Mouse (Mus musculus) kidney, embryonic 14.5 days (tissue): ENCODE measurements around the gene Lax1. TPM values are rescaled to one million over a fixed set of nuclear protein-coding genes. Genes with fewer than 3 reads are reported as not detected.
A peak's percentile ranks its signal among the peaks of the same experiment; 100 is the strongest.

Experiments
- ATAC-seq: fragments of 200-750 bp; cut with Nextera tagmentation; 2 replicates; pipeline ENCODE4 v1.8.0; 2017; ENCODE audit warnings: moderate number of reproducible peaks, mild to moderate bottlenecking, moderate TSS enrichment, moderate library complexity; ENCODE audit not compliant: low FRiP score, low TSS enrichment
- H3K27ac ChIP-seq: fragments of 300-500 bp; sonication (generic); 2 replicates; pipeline ENCODE4 v1.5.1; 2014; ENCODE audit warnings: low read depth, mild to moderate bottlenecking, low read length, moderate library complexity, mixed read lengths
- H3K27me3 ChIP-seq: fragments of 300-500 bp; sonication (generic); 2 replicates; pipeline ENCODE4 v1.6.1; 2014; ENCODE audit warnings: mild to moderate bottlenecking, low read length; ENCODE audit not compliant: control insufficient read depth, insufficient read depth
- H3K36me3 ChIP-seq: fragments of 300-500 bp; sonication (generic); 2 replicates; pipeline ENCODE4 v1.6.1; 2014; ENCODE audit warnings: low read length, mixed read lengths; ENCODE audit not compliant: control insufficient read depth, insufficient read depth
- H3K4me1 ChIP-seq: fragments of 300-500 bp; sonication (generic); 2 replicates; pipeline ENCODE4 v1.6.1; 2014; ENCODE audit warnings: low read length, mixed read lengths; ENCODE audit not compliant: control insufficient read depth, insufficient read depth
- H3K4me2 ChIP-seq: fragments of 300-500 bp; sonication (generic); replicated peaks from 2 replicates; pipeline ENCODE4 v1.6.1; 2014; ENCODE audit warnings: low read depth, mild to moderate bottlenecking, low read length
- H3K4me3 ChIP-seq: fragments of 300-500 bp; sonication (generic); 2 replicates; pipeline ENCODE4 v1.5.1; 2014; ENCODE audit warnings: mild to moderate bottlenecking, low read length
- H3K9ac ChIP-seq: fragments of 300-500 bp; sonication (generic); 2 replicates; pipeline ENCODE4 v1.6.1; 2014; ENCODE audit warnings: low read depth, mild to moderate bottlenecking, low read length, moderate library complexity
- H3K9me3 ChIP-seq: fragments of 300-500 bp; sonication (generic); 2 replicates; pipeline ENCODE4 v1.6.1; 2016; ENCODE audit warnings: low read length; ENCODE audit not compliant: control insufficient read depth
- WGBS: fragments of 180-500 bp; shearing (Covaris S2); extraction: QIAGEN DNeasy Blood & Tissue Kit; methylation state at CpG from one replicate; pipeline ENCODE4 v1.1.7; 2014; 5-methylcytosine and 5-hydroxymethylcytosine counted together
- polyA plus RNA-seq: library from polyadenylated mRNA; unstranded; fragments of >200 nt; fragmentation: Nextera tagmentation; extraction: Ambion mirVana; gene quantifications from 2 replicates; pipeline ENCODE4 v1.2.1, GENCODE M21; 2014

The Lax1 gene
- polyA plus RNA-seq, 1 experiment from 2014 or later = 0.73 TPM

GRCm38 (mm10) chr1:133660466-133661202 is 29.3 kb downstream of the Lax1 start, which contains the start of gene Zbed6:
Zbed6 (minus strand) TSS chr1:133660885.
- peak within 1 kb of the TSS; percentile 91 for H3K27ac ChIP-seq
- H3K9me3 ChIP-seq = no peaks in the 10 kb centered on the region
- peak; percentile 84 for ATAC-seq
- H3K4me3 ChIP-seq = peak within 1 kb of the TSS; percentile 72
- H3K4me2 ChIP-seq = peak within 1 kb of the TSS; percentile 70
- peaks cover 17% of the 10 kb centered on the region for H3K4me1 ChIP-seq
- 2% methylated on average over 41 of the region's 41 CpGs for WGBS
- H3K9ac ChIP-seq = peak within 1 kb of the TSS; percentile 95
- peaks cover 18% of the 10 kb centered on the region for H3K36me3 ChIP-seq
- no peaks in the 10 kb centered on the region for H3K27me3 ChIP-seq

GRCm38 (mm10) chr1:133658878-133659277 is 31.0 kb downstream of the Lax1 start:
- Histone ChIP-seq H3K9ac (no peak overlapping the region), H3K36me3 (peaks cover 25% of the 10 kb centered on the region), H3K4me1 (peaks cover 17% of the 10 kb centered on the region), H3K27me3 (no peaks in the 10 kb centered on the region), H3K4me2 (no peak overlapping the region), H3K4me3 (no peak overlapping the region), H3K9me3 (no peaks in the 10 kb centered on the region), H3K27ac (no peak overlapping the region)
- ATAC-seq = no peak
- WGBS = 86% methylated on average over 3 of the region's 3 CpGs

- WGBS = 24% methylated on average over 5 of the region's 5 CpGs
- H3K4me3 ChIP-seq = no peak overlapping the region
- no peak overlapping the region for H3K27ac ChIP-seq
- no peak overlapping the region for H3K4me2 ChIP-seq
- no peak overlapping the region for H3K9ac ChIP-seq
- H3K27me3 ChIP-seq = no peaks in the 10 kb centered on the region
- no peaks in the 10 kb centered on the region for H3K9me3 ChIP-seq
- peaks cover 36% of the 10 kb centered on the region for H3K36me3 ChIP-seq
- no peak for ATAC-seq
- peaks cover 17% of the 10 kb centered on the region for H3K4me1 ChIP-seq
Measured at GRCm38 (mm10) chr1:133656811-133657210, 33.1 kb downstream of the Lax1 start.

- H3K36me3 ChIP-seq = peaks cover 44% of the 10 kb centered on the region
- H3K27ac ChIP-seq = no peak overlapping the region
- no peaks in the 10 kb centered on the region; the same call in 1 of the 2 replicates for H3K4me1 ChIP-seq
- H3K4me3 ChIP-seq = no peak overlapping the region
- WGBS = 93% methylated on average over 1 of the region's 1 CpGs
- no peak for ATAC-seq
- no peak overlapping the region for H3K4me2 ChIP-seq
- no peaks in the 10 kb centered on the region for H3K27me3 ChIP-seq
- H3K9ac ChIP-seq = no peak overlapping the region
- H3K9me3 ChIP-seq = no peaks in the 10 kb centered on the region
Measured at GRCm38 (mm10) chr1:133653033-133653432, 36.9 kb downstream of the Lax1 start.

GRCm38 (mm10) chr1:133650288-133651055 is 39.4 kb downstream of the Lax1 start:
- H3K4me1 ChIP-seq = no peaks in the 10 kb centered on the region
- ATAC-seq = no peak
- WGBS = 95% methylated on average over 7 of the region's 7 CpGs
- H3K9ac ChIP-seq = no peak overlapping the region
- peaks cover 57% of the 10 kb centered on the region for H3K36me3 ChIP-seq
- no peaks in the 10 kb centered on the region for H3K27me3 ChIP-seq
- H3K27ac ChIP-seq = no peak overlapping the region
- H3K4me3 ChIP-seq = no peak overlapping the region
- H3K9me3 ChIP-seq = no peaks in the 10 kb centered on the region
- H3K4me2 ChIP-seq = no peak overlapping the region

- Histone ChIP-seq H3K4me3 (no peak overlapping the region), H3K4me2 (no peak overlapping the region), H3K9me3 (no peaks in the 10 kb centered on the region), H3K27ac (no peak overlapping the region), H3K27me3 (no peaks in the 10 kb centered on the region), H3K4me1 (no peaks in the 10 kb centered on the region), H3K36me3 (peaks cover 81% of the 10 kb centered on the region), H3K9ac (no peak overlapping the region)
- 94% methylated on average over 5 of the region's 5 CpGs for WGBS
- no peak for ATAC-seq
Measured at GRCm38 (mm10) chr1:133645652-133646051, 44.3 kb downstream of the Lax1 start.

GRCm38 (mm10) chr1:133641163-133641562 is 48.7 kb downstream of the Lax1 start:
- no peak overlapping the region for H3K27ac ChIP-seq
- WGBS = 89% methylated on average over 2 of the region's 2 CpGs
- no peak for ATAC-seq

GRCm38 (mm10) chr1:133638517-133638916 is 51.4 kb downstream of the Lax1 start:
- Histone ChIP-seq H3K36me3 (peaks cover 92% of the 10 kb centered on the region), H3K27me3 (no peaks in the 10 kb centered on the region), H3K4me2 (no peak overlapping the region), H3K9me3 (no peaks in the 10 kb centered on the region), H3K4me1 (no peaks in the 10 kb centered on the region), H3K27ac (no peak overlapping the region), H3K9ac (no peak overlapping the region), H3K4me3 (no peak overlapping the region)
- WGBS = 91% methylated on average over 6 of the region's 6 CpGs
- ATAC-seq = no peak

More at GRCm38 (mm10) chr1:133641163-133641562, 48.7 kb downstream of the Lax1 start:
- Histone ChIP-seq H3K4me1 (no peaks in the 10 kb centered on the region), H3K9ac (no peak overlapping the region), H3K4me3 (no peak overlapping the region), H3K36me3 (peaks cover 96% of the 10 kb centered on the region), H3K9me3 (no peaks in the 10 kb centered on the region), H3K27me3 (no peaks in the 10 kb centered on the region), H3K4me2 (no peak overlapping the region)

GRCm38 (mm10) chr1:133632168-133632567 is 57.7 kb downstream of the Lax1 start:
- Histone ChIP-seq H3K9me3 (no peaks in the 10 kb centered on the region), H3K9ac (no peak overlapping the region), H3K4me1 (no peaks in the 10 kb centered on the region), H3K27ac (no peak overlapping the region), H3K4me3 (no peak overlapping the region), H3K27me3 (no peaks in the 10 kb centered on the region), H3K4me2 (no peak overlapping the region), H3K36me3 (peaks cover 93% of the 10 kb centered on the region)
- ATAC-seq = no peak
- WGBS = 80% methylated on average over 2 of the region's 2 CpGs
